Mouse (Mus musculus) adrenal gland, postnatal 25 days (tissue): Measurements from ENCODE around the gene Tcp11x2. TPM values are rescaled to one million over a fixed set of nuclear protein-coding genes. Genes with fewer than 3 reads are reported as not detected.

Experiments used
- DNase-seq: peaks from one replicate; pipeline ENCODE4 v3.0.0; 2021; ENCODE audit warnings: mixed read lengths
- long read RNA-seq: library from polyadenylated mRNA; stranded (forward); transcript quantifications from one replicate; pipeline ENCODE4 v2.0.0, GENCODE M21; 2021
- total RNA-seq: library from RNA; stranded (reverse); gene quantifications from 2 replicates; pipeline ENCODE4 v1.2.3, GENCODE M21; 2021

Tcp11x2 gene
- total RNA-seq = not detected in 2 replicates
- long read RNA-seq = 0 reads

DNA sequence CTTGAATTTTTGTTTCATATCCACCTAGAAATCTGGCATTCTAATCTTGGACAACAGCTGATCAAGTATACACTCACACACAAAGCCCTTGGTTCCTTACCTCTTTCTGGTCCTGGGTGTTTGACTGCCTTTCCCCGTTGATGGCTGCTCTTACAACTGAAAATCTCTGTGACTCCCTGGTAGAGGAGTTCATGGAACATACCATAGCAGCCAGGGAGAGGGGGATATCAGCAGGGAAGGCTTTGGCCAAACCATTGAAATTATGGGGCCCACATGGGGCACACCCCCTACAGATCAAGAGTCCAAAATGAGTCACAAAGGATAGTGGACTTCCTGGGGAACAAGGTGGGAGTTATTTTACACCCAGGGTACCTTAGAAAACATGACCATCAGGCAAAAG, at the start of gene Tcp11x2:
Gene Tcp11x2 (minus strand): TSS at position 158 of the 400 bp plus-strand sequence.
- no peak for DNase-seq

DNA sequence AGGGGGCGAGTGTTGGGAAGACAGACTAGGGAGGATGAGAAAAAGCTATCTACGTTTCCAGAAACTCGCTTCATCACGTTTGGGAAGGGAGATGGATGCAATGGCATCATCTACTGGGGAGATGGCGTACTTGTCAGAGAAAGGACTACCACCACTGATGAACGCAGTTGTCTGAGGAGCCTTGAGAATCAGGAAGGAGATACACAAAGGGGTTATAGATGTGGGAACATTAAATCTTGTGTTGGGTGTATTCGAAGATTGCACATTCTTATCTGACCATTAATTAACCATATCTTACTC, 49.4 kb upstream of the Tcp11x2 start:
- no peak for DNase-seq

DNA sequence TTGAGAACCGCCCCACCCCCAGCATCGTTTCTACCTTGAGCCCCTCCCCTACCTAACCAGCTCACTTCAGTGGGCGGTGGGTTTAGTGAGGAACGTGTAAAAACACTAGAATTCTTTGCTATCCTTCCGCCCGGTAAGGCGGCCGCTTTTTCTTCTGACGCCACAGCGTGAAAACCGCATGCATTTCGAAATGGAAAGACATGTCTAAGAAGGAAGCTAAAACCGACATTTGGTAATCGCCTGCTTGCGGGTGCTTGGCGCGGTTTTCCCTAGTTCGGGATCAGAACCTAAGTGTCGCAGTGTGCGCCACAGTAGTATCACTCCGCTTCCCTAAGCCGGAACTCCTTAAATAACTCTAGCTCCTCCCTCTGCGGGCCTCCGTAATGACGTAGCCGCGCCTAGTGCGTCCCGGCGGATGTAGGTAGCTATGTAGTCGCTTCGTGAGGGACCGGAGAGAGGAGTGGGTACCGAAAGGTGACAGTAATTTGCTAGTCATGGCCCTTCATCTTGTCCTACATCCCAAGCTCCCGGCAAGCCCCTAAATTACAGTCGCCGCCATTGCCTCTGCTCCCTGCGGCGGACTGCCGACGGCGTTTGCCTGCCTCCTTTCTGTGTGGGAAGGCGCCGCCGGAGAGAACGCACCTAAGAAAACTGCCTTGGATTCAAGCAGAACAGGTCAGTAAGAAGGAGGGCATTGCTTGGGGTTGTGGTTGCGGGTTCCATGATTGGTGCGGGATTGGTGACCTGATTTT, 48.9 kb upstream of the Tcp11x2 start, which contains the start of the genes Armcx5 and Gprasp1:
Gene Armcx5 (plus strand): TSS at position 430 of the 752 bp plus-strand sequence.
Gene Gprasp1 (plus strand): TSS at position 430 of the 752 bp plus-strand sequence.
- peak; percentile 82 for DNase-seq

GRCm38 (mm10) chrX:135738730-135739520, 45.3 kb upstream of the Tcp11x2 start:
- no peak for DNase-seq

- no peak for DNase-seq
Measured at GRCm38 (mm10) chrX:135725161-135725560, 31.6 kb upstream of the Tcp11x2 start, which contains the start of gene Tmsb15a. TSS of gene Tmsb15a (minus strand) at chrX:135725261.

GRCm38 (mm10) chrX:135712845-135713244, 19.3 kb upstream of the Tcp11x2 start:
- no peak for DNase-seq

GRCm38 (mm10) chrX:135704349-135704748, 10.8 kb upstream of the Tcp11x2 start:
- no peak for DNase-seq

- DNase-seq = no peak
Measured at GRCm38 (mm10) chrX:135703111-135703510, 9.5 kb upstream of the Tcp11x2 start.

DNA sequence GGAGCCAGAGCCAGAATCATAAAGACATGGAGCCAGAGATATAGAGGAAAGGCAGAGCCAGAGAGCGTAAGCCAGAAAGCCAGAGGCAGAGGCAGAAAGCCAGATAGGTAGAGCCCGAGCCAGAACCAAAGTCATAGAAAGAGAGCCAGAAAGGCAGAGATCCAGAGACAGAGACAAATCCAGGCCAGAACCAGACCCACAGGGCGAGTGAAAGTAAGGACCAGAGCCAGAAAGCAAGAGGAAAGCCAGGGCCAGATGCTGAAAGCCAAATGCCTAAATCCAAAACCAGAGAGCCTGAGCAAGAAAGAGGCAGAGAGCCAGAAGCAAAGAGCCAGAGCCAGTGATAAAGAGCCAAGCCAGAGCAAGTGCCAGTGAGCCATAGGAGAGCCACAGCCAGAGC, 5.8 kb downstream of the Tcp11x2 start:
- DNase-seq = no peak

- no peak for DNase-seq
Measured at GRCm38 (mm10) chrX:135681858-135682257, 11.7 kb downstream of the Tcp11x2 start.

GRCm38 (mm10) chrX:135652173-135652772, 41.3 kb downstream of the Tcp11x2 start:
- DNase-seq = peak; percentile 24

- no peak for DNase-seq
Measured at GRCm38 (mm10) chrX:135627605-135628004, 66.0 kb downstream of the Tcp11x2 start, which contains the start of gene Prame. TSS of gene Prame (minus strand) at chrX:135627705.

Other genes starting within 250 kb of the Tcp11x2 start
- gene AV320801, start 199.2 kb downstream of the Tcp11x2 start, total RNA-seq = not detected in 2 replicates
- not detected in 2 replicates for gene Nxf7, start 95.0 kb downstream of the Tcp11x2 start, total RNA-seq
- gene Prame, start 66.1 kb downstream of the Tcp11x2 start, total RNA-seq = not detected in 2 replicates
- gene Tmsb15a, start 31.5 kb upstream of the Tcp11x2 start, total RNA-seq = not detected in 2 replicates
- 22.1 and 38.6 TPM in 2 replicates for gene Armcx5, start 48.9 kb upstream of the Tcp11x2 start, total RNA-seq
- gene Gprasp1, start 48.9 kb upstream of the Tcp11x2 start, total RNA-seq = 90.8 and 104 TPM in 2 replicates
- gene Bhlhb9, start 103.8 kb upstream of the Tcp11x2 start, total RNA-seq = 16.0 and 20.3 TPM in 2 replicates
- gene Gprasp2, start 145.2 kb upstream of the Tcp11x2 start, total RNA-seq = 28.2 and 29.4 TPM in 2 replicates